Mouse (Mus musculus): ENCODE data around the gene Lrrc28. TPM values are rescaled to one million over a fixed set of nuclear protein-coding genes. Genes with fewer than 3 reads are reported as not detected.
A peak's percentile ranks its signal among the peaks of the same experiment; 100 is the strongest.
"Not testable (repeated sequence)": the region's sequence is repeated elsewhere in the genome, so short reads cannot be mapped to it uniquely, and the experiment has no call there.

Lrrc28 gene
- total RNA-seq, 2 experiments from 2014 or later = 32.4 to 37.4 TPM

GRCm38 (mm10) chr7:67535941-67536340 lies 109.1 kb downstream of the Lrrc28 start:
- H3K4me3 ChIP-seq = no peak overlapping the region
- DNase-seq (ENCODE audit: low spot score in 2 of 2) = no peak
- TF ChIP-seq CTCF (conservative IDR thresholded peaks at IDR 0.05) = no peak
- no peak overlapping the region for H3K27ac ChIP-seq

GRCm38 (mm10) chr7:67530981-67531380 lies 114.1 kb downstream of the Lrrc28 start:
- no peak for TF ChIP-seq CTCF (conservative IDR thresholded peaks at IDR 0.05)
- Histone ChIP-seq H3K27ac (no peak overlapping the region), H3K4me3 (no peak overlapping the region)
- no peak for DNase-seq (ENCODE audit: low spot score in 2 of 2)

- H3K27ac ChIP-seq = peak overlapping the region; percentile 84
- no peak for DNase-seq (ENCODE audit: low spot score in 2 of 2)
- no peak for TF ChIP-seq CTCF (conservative IDR thresholded peaks at IDR 0.05)
- no peak overlapping the region; the same call in 1 of the 2 replicates for H3K4me3 ChIP-seq
These were observed 115.7 kb downstream of the Lrrc28 start for GRCm38 (mm10) chr7:67529381-67529780.

GRCm38 (mm10) chr7:67528821-67529221 lies 116.2 kb downstream of the Lrrc28 start:
- peak in 1 of 2 experiments; percentile 27 for DNase-seq (ENCODE audit: low spot score in 2 of 2)
- Histone ChIP-seq H3K4me3 (peak overlapping the region; percentile 35), H3K27ac (peak overlapping the region; percentile 84)
- no peak for TF ChIP-seq CTCF (conservative IDR thresholded peaks at IDR 0.05)

GRCm38 (mm10) chr7:67528063-67528811 lies 116.8 kb downstream of the Lrrc28 start:
- no peak overlapping the region for H3K4me3 ChIP-seq
- H3K27ac ChIP-seq = peak overlapping the region; percentile 84
- DNase-seq (ENCODE audit: low spot score in 2 of 2) = peak in 1 of 2 experiments; percentile 57
- TF ChIP-seq CTCF (conservative IDR thresholded peaks at IDR 0.05) = no peak

- no peak for DNase-seq (ENCODE audit: low spot score in 2 of 2)
- Histone ChIP-seq H3K27ac (no peak overlapping the region), H3K4me3 (no peak overlapping the region)
- no peak for TF ChIP-seq CTCF (conservative IDR thresholded peaks at IDR 0.05)
These were observed 119.0 kb downstream of the Lrrc28 start for GRCm38 (mm10) chr7:67525886-67526580.

- not testable (repeated sequence) for H3K4me3 ChIP-seq; H3K27ac ChIP-seq; DNase-seq (ENCODE audit: low spot score in 2 of 2)
These were observed 121.0 kb downstream of the Lrrc28 start for GRCm38 (mm10) chr7:67524069-67524468.

GRCm38 (mm10) chr7:67523400-67523799 lies 121.7 kb downstream of the Lrrc28 start:
- no peak for TF ChIP-seq CTCF (conservative IDR thresholded peaks at IDR 0.05)
- no peak overlapping the region for H3K4me3 ChIP-seq
- no peak overlapping the region for H3K27ac ChIP-seq
- DNase-seq (ENCODE audit: low spot score in 2 of 2) = no peak

GRCm38 (mm10) chr7:67521731-67522130 lies 123.3 kb downstream of the Lrrc28 start:
- H3K4me3 ChIP-seq; DNase-seq (ENCODE audit: low spot score in 2 of 2); H3K27ac ChIP-seq: not testable (repeated sequence)

- H3K27ac ChIP-seq = no peak overlapping the region
- peak; percentile 74 for TF ChIP-seq CTCF (conservative IDR thresholded peaks at IDR 0.05)
- DNase-seq (ENCODE audit: low spot score in 2 of 2) = no peak
- H3K4me3 ChIP-seq = no peak overlapping the region
These were observed 124.1 kb downstream of the Lrrc28 start for GRCm38 (mm10) chr7:67520959-67521358.

GRCm38 (mm10) chr7:67520001-67520400 lies 125.1 kb downstream of the Lrrc28 start:
- Histone ChIP-seq H3K4me3 (no peak overlapping the region), H3K27ac (no peak overlapping the region)
- DNase-seq (ENCODE audit: low spot score in 2 of 2) = no peak
- no peak for TF ChIP-seq CTCF (conservative IDR thresholded peaks at IDR 0.05)

GRCm38 (mm10) chr7:67515621-67516020 lies 129.4 kb downstream of the Lrrc28 start:
- Histone ChIP-seq H3K27ac (peak overlapping the region; percentile 78), H3K4me3 (no peak overlapping the region)
- no peak for TF ChIP-seq CTCF (conservative IDR thresholded peaks at IDR 0.05)
- no peak for DNase-seq (ENCODE audit: low spot score in 2 of 2)

- no peak for DNase-seq (ENCODE audit: low spot score in 2 of 2)
- no peak for TF ChIP-seq CTCF (conservative IDR thresholded peaks at IDR 0.05)
- Histone ChIP-seq H3K4me3 (no peak overlapping the region), H3K27ac (peak overlapping the region; percentile 78)
These were observed 130.2 kb downstream of the Lrrc28 start for GRCm38 (mm10) chr7:67514893-67515292.

GRCm38 (mm10) chr7:67514380-67514779 lies 130.7 kb downstream of the Lrrc28 start:
- no peak for TF ChIP-seq CTCF (conservative IDR thresholded peaks at IDR 0.05)
- Histone ChIP-seq H3K27ac (peak overlapping the region; percentile 78), H3K4me3 (no peak overlapping the region)
- no peak for DNase-seq (ENCODE audit: low spot score in 2 of 2)
